Mouse (Mus musculus) testis, postnatal 10 days (tissue): ENCODE measurements around the gene 1700013G24Rik.

Experiments
- DNase-seq: peaks from one replicate; pipeline ENCODE4 v3.0.0; 2021; ENCODE audit warnings: low spot score

Gene 1700013G24Rik

GRCm38 (mm10) chr4:137456581-137456980 is 3.5 kb downstream of the 1700013G24Rik start:
- DNase-seq, result no peak

- DNase-seq, result no peak
These were observed 4.2 kb downstream of the 1700013G24Rik start for GRCm38 (mm10) chr4:137457292-137457691.

- DNase-seq, result no peak
These were observed 5.2 kb downstream of the 1700013G24Rik start for GRCm38 (mm10) chr4:137458310-137458709.

- no peak for DNase-seq
These were observed 5.8 kb downstream of the 1700013G24Rik start for GRCm38 (mm10) chr4:137458861-137459260.

- DNase-seq, result no peak
These were observed 7.6 kb downstream of the 1700013G24Rik start for GRCm38 (mm10) chr4:137460676-137461075.

GRCm38 (mm10) chr4:137461217-137461616 is 8.1 kb downstream of the 1700013G24Rik start:
- no peak for DNase-seq

- no peak for DNase-seq
These were observed 9.1 kb downstream of the 1700013G24Rik start for GRCm38 (mm10) chr4:137461981-137462690.

- no peak for DNase-seq
These were observed 12.2 kb downstream of the 1700013G24Rik start for GRCm38 (mm10) chr4:137465125-137465787.

GRCm38 (mm10) chr4:137466991-137467390 is 13.9 kb downstream of the 1700013G24Rik start:
- no peak for DNase-seq

GRCm38 (mm10) chr4:137467525-137467924 is 14.4 kb downstream of the 1700013G24Rik start:
- DNase-seq, result no peak

- DNase-seq, result peak; percentile 99
These were observed 15.4 kb downstream of the 1700013G24Rik start, which contains the start of gene Hspg2 for GRCm38 (mm10) chr4:137468260-137469080. Hspg2 (plus strand) TSS chr4:137468769.

GRCm38 (mm10) chr4:137469081-137469844 is 16.2 kb downstream of the 1700013G24Rik start:
- no peak for DNase-seq

- no peak for DNase-seq
These were observed 17.0 kb downstream of the 1700013G24Rik start for GRCm38 (mm10) chr4:137469845-137470692.

- DNase-seq, result no peak
These were observed 17.7 kb downstream of the 1700013G24Rik start for GRCm38 (mm10) chr4:137470701-137471317.

GRCm38 (mm10) chr4:137471326-137471725 is 18.2 kb downstream of the 1700013G24Rik start:
- DNase-seq, result no peak

GRCm38 (mm10) chr4:137473240-137473639 is 20.2 kb downstream of the 1700013G24Rik start:
- no peak for DNase-seq

GRCm38 (mm10) chr4:137473701-137474388 is 20.8 kb downstream of the 1700013G24Rik start:
- no peak for DNase-seq

GRCm38 (mm10) chr4:137474694-137475093 is 21.6 kb downstream of the 1700013G24Rik start:
- DNase-seq, result no peak

GRCm38 (mm10) chr4:137475271-137476050 is 22.4 kb downstream of the 1700013G24Rik start:
- DNase-seq, result no peak
